Mouse (Mus musculus) B cell, adult (primary cell): ENCODE results near the gene Zbtb7b. TPM values are rescaled to one million over a fixed set of nuclear protein-coding genes. Genes with fewer than 3 reads are reported as not detected.

ENCODE experiments used
- total RNA-seq: library from RNA; stranded (reverse); gene quantifications from 4 replicates; pipeline ENCODE4 v1.2.4, GENCODE M21; 2023; ENCODE audit not compliant: inconsistent age

Gene Zbtb7b
- total RNA-seq = 50.9 to 68.8 TPM (median 61.8 TPM) in 4 replicates

GRCm38 (mm10) chr3:89394006-89394893 lies at the start of gene Zbtb7b:
TSS of gene Zbtb7b (minus strand) at chr3:89394776.

GRCm38 (mm10) chr3:89436176-89437113 lies 41.9 kb upstream of the Zbtb7b start, which contains the start of gene Pbxip1:
TSS of gene Pbxip1 (plus strand) at chr3:89436706.

GRCm38 (mm10) chr3:89430171-89431159 lies 35.9 kb upstream of the Zbtb7b start, which contains the start of gene Pygo2:
TSS of gene Pygo2 (plus strand) at chr3:89430214.

GRCm38 (mm10) chr3:89418170-89418860 lies 23.7 kb upstream of the Zbtb7b start, which contains the start of the genes Cks1b and Shc1:
TSS of gene Cks1b (minus strand) at chr3:89418383.
TSS of gene Shc1 (plus strand) at chr3:89418443.

GRCm38 (mm10) chr3:89411490-89412393 lies 17.2 kb upstream of the Zbtb7b start, which contains the start of gene Flad1:
TSS of gene Flad1 (minus strand) at chr3:89411870.

GRCm38 (mm10) chr3:89402693-89403092 lies 8.1 kb upstream of the Zbtb7b start, which contains the start of gene Lenep:
TSS of gene Lenep (minus strand) at chr3:89402793.

GRCm38 (mm10) chr3:89365153-89365485 lies 29.5 kb downstream of the Zbtb7b start, which contains the start of gene Dcst1:
TSS of gene Dcst1 (minus strand) at chr3:89365253.

GRCm38 (mm10) chr3:89361675-89362074 lies 32.9 kb downstream of the Zbtb7b start, which contains the start of gene Dcst2:
TSS of gene Dcst2 (plus strand) at chr3:89361975.

GRCm38 (mm10) chr3:89349869-89350501 lies 44.6 kb downstream of the Zbtb7b start, which contains the start of gene Adam15:
TSS of gene Adam15 (minus strand) at chr3:89349996.

GRCm38 (mm10) chr3:89337721-89338578 lies 56.6 kb downstream of the Zbtb7b start, which contains the start of gene Efna4:
TSS of gene Efna4 (minus strand) at chr3:89338028.

Other genes starting within 250 kb of the Zbtb7b start
- gene Hcn3, start 234.6 kb downstream of the Zbtb7b start, total RNA-seq = 2.1 to 4.4 TPM (median 4.1 TPM) in 4 replicates
- gene Clk2, start 230.0 kb downstream of the Zbtb7b start, total RNA-seq = 137 to 156 TPM (median 153 TPM) in 4 replicates
- 106 to 112 TPM (median 108 TPM) in 4 replicates for gene Scamp3, start 217.3 kb downstream of the Zbtb7b start, total RNA-seq
- gene Fam189b, start 211.6 kb downstream of the Zbtb7b start, total RNA-seq = 14.0 to 22.6 TPM (median 17.1 TPM) in 4 replicates
- gene Gba, start 191.8 kb downstream of the Zbtb7b start, total RNA-seq = 87.6 to 95.2 TPM (median 90.4 TPM) in 4 replicates
- gene Thbs3, start 179.6 kb downstream of the Zbtb7b start, total RNA-seq = 7.6 to 14.7 TPM (median 8.8 TPM) in 4 replicates
- 208 to 228 TPM (median 213 TPM) in 4 replicates for gene Mtx1, start 167.7 kb downstream of the Zbtb7b start, total RNA-seq
- 0.80 to 2.1 TPM (median 1.1 TPM) in 4 replicates for gene Muc1, start 165.7 kb downstream of the Zbtb7b start, total RNA-seq
- gene Krtcap2, start 148.8 kb downstream of the Zbtb7b start, total RNA-seq = 92.4 to 106 TPM (median 94.3 TPM) in 4 replicates
- gene Trim46, start 148.5 kb downstream of the Zbtb7b start, total RNA-seq = 2.8 to 4.4 TPM (median 3.4 TPM) in 4 replicates
- 63.2 to 86.3 TPM (median 79.6 TPM) in 4 replicates for gene Dpm3, start 135.4 kb downstream of the Zbtb7b start, total RNA-seq
- gene Slc50a1, start 124.2 kb downstream of the Zbtb7b start, total RNA-seq = 136 to 155 TPM (median 153 TPM) in 4 replicates
- gene Efna1, start 113.6 kb downstream of the Zbtb7b start, total RNA-seq = 0.48 to 1.5 TPM (median 0.78 TPM) in 4 replicates
- gene Efna3, start 71.8 kb downstream of the Zbtb7b start, total RNA-seq = not detected in 4 replicates
- gene Efna4, start 56.7 kb downstream of the Zbtb7b start, total RNA-seq = not detected in 4 replicates
- 4.5 to 7.9 TPM (median 5.5 TPM) in 4 replicates for gene Adam15, start 44.8 kb downstream of the Zbtb7b start, total RNA-seq
- not detected in 4 replicates for gene Dcst2, start 32.8 kb downstream of the Zbtb7b start, total RNA-seq
- gene Dcst1, start 29.5 kb downstream of the Zbtb7b start, total RNA-seq = not detected in 4 replicates
- gene Lenep, start 8.0 kb upstream of the Zbtb7b start, total RNA-seq = 1.3 TPM in 1 of 4 replicates, not detected in the others
- gene Flad1, start 17.1 kb upstream of the Zbtb7b start, total RNA-seq = 40.2 to 51.7 TPM (median 45.4 TPM) in 4 replicates
- gene Cks1b, start 23.6 kb upstream of the Zbtb7b start, total RNA-seq = 2.9 to 5.9 TPM (median 4.7 TPM) in 4 replicates
- gene Shc1, start 23.7 kb upstream of the Zbtb7b start, total RNA-seq = 86.4 to 99.2 TPM (median 94.7 TPM) in 4 replicates
- 34.3 to 43.6 TPM (median 35.5 TPM) in 4 replicates for gene Pygo2, start 35.4 kb upstream of the Zbtb7b start, total RNA-seq
- 126 to 144 TPM (median 138 TPM) in 4 replicates for gene Pbxip1, start 41.9 kb upstream of the Zbtb7b start, total RNA-seq
- 15.8 to 18.6 TPM (median 16.8 TPM) in 4 replicates for gene Pmvk, start 59.8 kb upstream of the Zbtb7b start, total RNA-seq
- not detected in 4 replicates for gene Kcnn3, start 125.4 kb upstream of the Zbtb7b start, total RNA-seq